Mouse (Mus musculus) midbrain, embryonic 14.5 days (tissue): ENCODE results near the gene Plcb1. TPM values are rescaled to one million over a fixed set of nuclear protein-coding genes. Genes with fewer than 3 reads are reported as not detected.
"Not testable (repeated sequence)": the region's sequence is repeated elsewhere in the genome, so short reads cannot be mapped to it uniquely, and the experiment has no call there.

ENCODE experiments used
- ATAC-seq: fragments of 200-750 bp; cut with Nextera tagmentation; 2 replicates; pipeline ENCODE4 v1.8.0; 2017; ENCODE audit warnings: moderate number of reproducible peaks, moderate library complexity; ENCODE audit not compliant: low FRiP score, low TSS enrichment
- DNase-seq: peaks from one replicate; pipeline ENCODE4 v3.0.0-alpha.2; 2015
- H3K27ac ChIP-seq: fragments of 300-500 bp; sonication (generic); replicated peaks from 2 replicates; pipeline ENCODE4 v1.5.1; 2014; ENCODE audit warnings: mild to moderate bottlenecking, low read depth, low read length, moderate library complexity
- H3K27me3 ChIP-seq: fragments of 300-500 bp; sonication (generic); 2 replicates; pipeline ENCODE4 v1.6.1; 2014; ENCODE audit warnings: low read length, control low read depth, mixed read lengths; ENCODE audit not compliant: control insufficient read depth, insufficient read depth
- H3K36me3 ChIP-seq: fragments of 300-500 bp; sonication (generic); 2 replicates; pipeline ENCODE4 v1.6.1; 2014; ENCODE audit warnings: low read length, control low read depth; ENCODE audit not compliant: control insufficient read depth, insufficient read depth
- H3K4me1 ChIP-seq: fragments of 300-500 bp; sonication (generic); 2 replicates; pipeline ENCODE4 v1.6.1; 2014; ENCODE audit warnings: mild to moderate bottlenecking, antibody characterized with exemption, low read length, control low read depth; ENCODE audit not compliant: control insufficient read depth, insufficient read depth
- H3K4me2 ChIP-seq: fragments of 300-500 bp; sonication (generic); 2 replicates; pipeline ENCODE4 v1.6.1; 2014; ENCODE audit warnings: mild to moderate bottlenecking, low read length, moderate library complexity
- H3K4me3 ChIP-seq: fragments of 300-500 bp; sonication (generic); replicated peaks from 2 replicates; pipeline ENCODE4 v1.5.1; 2014; ENCODE audit warnings: low read depth, low read length
- H3K9ac ChIP-seq: fragments of 300-500 bp; sonication (generic); replicated peaks from 2 replicates; pipeline ENCODE4 v1.6.1; 2014; ENCODE audit warnings: mild to moderate bottlenecking, low read length, moderate library complexity
- H3K9me3 ChIP-seq: fragments of 300-500 bp; sonication (generic); 2 replicates; pipeline ENCODE4 v1.6.1; 2016; ENCODE audit warnings: low read length, control low read depth, mixed read lengths; ENCODE audit not compliant: control insufficient read depth
- WGBS: fragments of 180-500 bp; shearing (Covaris S2); extraction: QIAGEN DNeasy Blood & Tissue Kit; methylation state at CpG from one replicate; pipeline ENCODE4 v1.1.7; 2014; 5-methylcytosine and 5-hydroxymethylcytosine counted together
- polyA plus RNA-seq: library from polyadenylated mRNA; unstranded; fragments of >200 nt; fragmentation: Nextera tagmentation; extraction: Ambion mirVana; gene quantifications from 2 replicates; pipeline ENCODE4 v1.2.1, GENCODE M21; 2014

Plcb1 gene
- polyA plus RNA-seq, 1 experiment from 2014 or later = 30.7 TPM

DNA sequence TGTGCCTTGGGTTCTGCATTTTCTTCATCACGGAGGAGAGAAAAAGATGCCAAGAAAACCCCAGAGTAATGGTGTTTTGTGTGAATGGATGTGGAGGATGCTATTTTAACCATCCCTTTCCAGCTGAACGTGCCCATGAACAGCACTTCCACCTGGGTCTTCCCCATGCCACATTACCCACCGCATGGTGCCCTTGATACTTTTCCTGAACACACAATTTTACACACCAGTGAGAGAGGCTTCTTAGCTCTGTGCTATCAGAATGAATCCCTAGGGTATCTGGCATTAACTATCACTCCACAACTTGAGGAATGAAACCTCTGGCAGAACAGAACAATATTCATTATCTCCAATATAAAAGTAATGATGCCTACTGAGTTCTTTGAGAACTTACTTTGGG is 199.0 kb downstream of the Plcb1 start:
- no peak overlapping the region for H3K9ac ChIP-seq
- ATAC-seq (no peak), DNase-seq (no peak)
- H3K4me2 ChIP-seq = no peak overlapping the region
- no peaks in the 10 kb centered on the region for H3K9me3 ChIP-seq
- no peaks in the 10 kb centered on the region for H3K36me3 ChIP-seq
- no peak overlapping the region for H3K27ac ChIP-seq
- WGBS = 92% methylated on average over 3 of the region's 3 CpGs
- H3K27me3 ChIP-seq = no peaks in the 10 kb centered on the region
- H3K4me3 ChIP-seq = no peak overlapping the region
- H3K4me1 ChIP-seq = no peaks in the 10 kb centered on the region

DNA sequence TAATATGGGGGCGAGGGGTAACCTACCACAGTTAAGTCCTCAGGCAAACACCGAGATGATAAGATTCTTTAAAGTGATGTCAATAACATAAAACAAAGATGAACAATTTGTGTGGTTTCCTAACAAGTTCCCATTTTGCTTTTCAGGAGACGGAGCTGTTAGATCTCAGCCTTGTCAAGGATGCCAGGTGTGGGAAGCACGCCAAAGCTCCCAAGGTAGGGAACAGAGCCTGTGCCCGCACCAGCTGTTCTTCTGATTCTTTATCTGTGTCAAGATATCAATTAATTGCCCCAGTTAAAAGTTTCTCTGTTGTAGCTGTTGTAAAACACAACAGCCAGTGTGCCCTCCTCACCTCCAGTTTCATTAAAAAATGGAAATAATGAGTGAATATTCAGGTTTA is 202.1 kb downstream of the Plcb1 start:
- WGBS = 88% methylated on average over 5 of the region's 5 CpGs
- no peaks in the 10 kb centered on the region for H3K4me1 ChIP-seq
- no peaks in the 10 kb centered on the region for H3K36me3 ChIP-seq
- no peak overlapping the region for H3K9ac ChIP-seq
- no peaks in the 10 kb centered on the region for H3K9me3 ChIP-seq
- DNase-seq = peak; percentile 15
- no peak overlapping the region for H3K4me3 ChIP-seq
- no peak overlapping the region for H3K4me2 ChIP-seq
- H3K27ac ChIP-seq = no peak overlapping the region
- no peak for ATAC-seq
- H3K27me3 ChIP-seq = no peaks in the 10 kb centered on the region

DNA sequence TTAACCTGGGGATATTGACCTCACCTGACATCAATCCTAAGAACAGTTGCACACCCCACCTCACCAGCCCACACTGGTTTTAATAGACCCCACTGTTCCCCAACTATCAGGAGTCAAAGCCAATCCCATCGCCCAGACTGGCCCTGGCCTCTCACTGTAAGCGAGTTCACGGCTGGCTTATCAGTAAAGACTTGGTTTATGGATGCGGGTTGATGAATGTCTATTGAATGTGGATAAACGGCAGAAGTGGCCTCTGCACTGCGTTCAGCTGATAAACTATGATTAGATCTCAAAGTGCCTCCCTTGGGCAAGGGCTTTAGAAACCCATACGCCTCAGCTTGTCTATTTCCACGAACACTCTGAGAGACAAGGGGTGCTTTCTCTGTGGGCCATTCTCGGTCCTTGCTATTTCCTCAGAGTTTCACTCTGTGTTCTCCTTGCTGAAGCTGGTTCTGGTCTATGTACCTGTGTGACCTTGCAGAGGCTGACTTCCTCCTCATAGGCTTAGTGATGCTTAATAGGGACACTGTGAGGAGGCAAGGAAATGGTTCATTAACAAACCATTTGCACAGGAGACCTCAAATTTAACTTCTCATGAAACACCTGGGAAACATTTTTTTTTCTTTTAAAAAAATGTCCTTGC is 203.9 kb downstream of the Plcb1 start:
- no peak for ATAC-seq
- DNase-seq = no peak

DNA sequence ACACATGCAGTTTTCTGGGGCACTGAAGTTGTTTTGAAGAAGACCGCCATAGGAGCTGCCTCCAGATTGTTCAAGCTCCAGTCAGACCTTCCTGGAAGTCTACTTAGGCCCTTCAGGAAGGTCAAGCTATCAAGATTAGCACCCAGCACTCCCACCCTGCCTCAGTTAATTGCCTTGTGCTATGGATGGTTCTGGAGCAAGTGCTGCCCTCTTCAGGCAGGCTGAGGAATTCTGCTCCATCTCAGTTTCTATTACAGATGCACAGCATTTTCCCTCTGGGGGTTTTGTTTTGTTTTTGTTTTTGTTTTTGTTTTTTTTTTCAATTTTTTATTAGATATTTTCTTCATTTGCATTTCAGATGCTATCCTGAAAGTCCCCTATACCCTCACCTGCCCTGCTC is 221.3 kb downstream of the Plcb1 start:
- Histone ChIP-seq H3K27ac (no peak overlapping the region), H3K27me3 (no peaks in the 10 kb centered on the region), H3K4me2 (no peak overlapping the region), H3K9ac (no peak overlapping the region), H3K36me3 (no peaks in the 10 kb centered on the region), H3K4me1 (no peaks in the 10 kb centered on the region), H3K4me3 (no peak overlapping the region), H3K9me3 (no peaks in the 10 kb centered on the region)
- DNase-seq = no peak
- no peak for ATAC-seq
- WGBS = 88% methylated on average over 1 of the region's 1 CpGs

More for the DNA sequence above, 203.9 kb downstream of the Plcb1 start:
- Histone ChIP-seq H3K27me3 (no peaks in the 10 kb centered on the region), H3K9ac (no peak overlapping the region), H3K4me1 (no peaks in the 10 kb centered on the region), H3K27ac (no peak overlapping the region), H3K9me3 (no peaks in the 10 kb centered on the region), H3K4me2 (no peak overlapping the region), H3K36me3 (no peaks in the 10 kb centered on the region), H3K4me3 (no peak overlapping the region)
- 75% methylated on average over 9 of the region's 9 CpGs for WGBS

DNA sequence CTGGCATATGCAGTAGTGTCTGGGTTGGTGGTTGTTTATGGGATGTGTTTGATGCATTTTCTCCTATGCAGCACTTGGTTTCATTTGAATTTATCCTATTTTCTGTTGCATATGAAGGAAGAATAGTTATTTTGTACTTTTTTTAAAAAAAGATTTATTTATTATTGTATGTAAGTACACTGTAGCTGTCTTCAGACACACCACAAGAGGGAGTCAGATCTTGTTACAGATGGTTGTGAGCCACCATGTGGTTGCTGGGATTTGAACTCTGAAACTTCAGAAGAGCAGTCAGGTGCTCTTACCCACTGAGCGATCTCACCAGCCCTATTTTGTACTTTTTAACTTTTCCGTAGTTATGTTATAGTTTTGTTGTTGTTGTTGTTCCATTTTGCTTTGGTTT is 222.0 kb downstream of the Plcb1 start:
- WGBS = 93% methylated on average over 2 of the region's 2 CpGs
- H3K27me3 ChIP-seq, H3K4me3 ChIP-seq, H3K4me2 ChIP-seq, H3K27ac ChIP-seq, DNase-seq, ATAC-seq, H3K9me3 ChIP-seq, H3K4me1 ChIP-seq, H3K9ac ChIP-seq, H3K36me3 ChIP-seq: not testable (repeated sequence)

DNA sequence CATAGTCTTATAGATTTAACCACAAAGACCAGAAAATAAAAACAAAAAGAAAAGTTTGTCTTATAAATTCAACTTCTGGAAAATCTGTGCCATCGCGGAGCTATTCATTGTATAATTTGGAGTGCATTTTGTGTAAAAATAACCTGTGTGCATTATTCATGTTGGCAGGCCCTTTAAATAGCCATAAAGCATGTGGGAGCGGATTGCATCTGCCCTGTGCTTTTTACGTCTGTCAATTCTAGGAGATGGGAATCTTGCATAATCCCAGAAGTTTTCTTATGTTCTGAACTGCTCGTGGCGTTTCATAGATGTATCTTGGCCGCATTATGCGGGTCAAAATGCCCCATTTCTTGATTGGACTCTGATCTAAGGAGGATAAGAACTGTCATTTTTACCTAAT is 224.5 kb downstream of the Plcb1 start:
- H3K27ac ChIP-seq = no peak overlapping the region
- 78% methylated on average over 8 of the region's 8 CpGs for WGBS
- H3K9me3 ChIP-seq = no peaks in the 10 kb centered on the region
- no peaks in the 10 kb centered on the region for H3K4me1 ChIP-seq
- no peak overlapping the region for H3K4me2 ChIP-seq
- no peak for DNase-seq
- no peaks in the 10 kb centered on the region for H3K36me3 ChIP-seq
- no peak for ATAC-seq
- H3K9ac ChIP-seq = no peak overlapping the region
- H3K4me3 ChIP-seq = no peak overlapping the region
- H3K27me3 ChIP-seq = no peaks in the 10 kb centered on the region

DNA sequence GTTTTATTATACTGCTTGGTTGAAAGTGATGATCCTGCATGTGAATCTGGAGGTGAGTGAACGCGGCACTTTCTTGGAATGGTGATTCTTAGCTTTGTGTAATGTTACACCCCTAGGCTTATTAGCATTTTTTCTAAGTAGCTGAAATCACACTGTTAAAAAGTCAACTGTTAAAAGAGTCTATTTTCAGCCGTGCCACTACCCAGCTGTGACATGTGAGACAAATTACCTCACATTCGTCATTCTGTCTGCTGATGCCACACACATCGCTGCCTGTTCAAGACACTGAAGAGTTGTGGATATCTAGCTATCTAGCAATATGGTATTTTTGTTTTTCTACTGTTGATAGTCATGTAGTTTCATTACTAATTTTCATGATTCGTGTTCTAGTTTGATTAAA is 229.6 kb downstream of the Plcb1 start:
- Histone ChIP-seq H3K4me2 (no peak overlapping the region), H3K4me1 (no peaks in the 10 kb centered on the region), H3K4me3 (no peak overlapping the region), H3K9me3 (no peaks in the 10 kb centered on the region), H3K27me3 (no peaks in the 10 kb centered on the region), H3K36me3 (no peaks in the 10 kb centered on the region), H3K9ac (no peak overlapping the region), H3K27ac (no peak overlapping the region)
- DNase-seq (no peak), ATAC-seq (no peak)
- WGBS = 78% methylated on average over 6 of the region's 6 CpGs

DNA sequence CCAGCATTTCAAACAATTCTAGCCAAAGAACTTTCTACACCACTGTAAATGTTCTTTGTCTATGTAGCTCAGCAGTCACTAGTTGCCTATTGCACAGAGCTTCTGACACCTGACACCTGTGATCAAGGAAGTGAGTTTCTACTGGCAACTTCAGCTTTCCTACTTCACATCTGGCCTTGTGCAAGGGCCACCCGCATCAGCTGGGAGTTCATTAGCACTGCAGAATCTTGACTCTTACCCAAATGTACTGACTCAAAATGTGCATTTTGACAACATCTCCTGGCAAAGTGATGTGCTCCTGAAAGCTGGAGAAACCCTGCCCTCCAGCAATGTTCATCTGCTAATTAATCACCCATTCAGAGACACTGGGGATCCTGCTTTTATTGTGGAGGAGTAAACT is 232.4 kb downstream of the Plcb1 start:
- H3K9me3 ChIP-seq = no peaks in the 10 kb centered on the region
- no peak overlapping the region for H3K27ac ChIP-seq
- WGBS = 84% methylated on average over 1 of the region's 1 CpGs
- no peaks in the 10 kb centered on the region for H3K4me1 ChIP-seq
- no peak overlapping the region for H3K4me3 ChIP-seq
- no peak overlapping the region for H3K9ac ChIP-seq
- ATAC-seq = no peak
- DNase-seq = no peak
- H3K27me3 ChIP-seq = no peaks in the 10 kb centered on the region
- H3K36me3 ChIP-seq = no peaks in the 10 kb centered on the region
- no peak overlapping the region for H3K4me2 ChIP-seq

DNA sequence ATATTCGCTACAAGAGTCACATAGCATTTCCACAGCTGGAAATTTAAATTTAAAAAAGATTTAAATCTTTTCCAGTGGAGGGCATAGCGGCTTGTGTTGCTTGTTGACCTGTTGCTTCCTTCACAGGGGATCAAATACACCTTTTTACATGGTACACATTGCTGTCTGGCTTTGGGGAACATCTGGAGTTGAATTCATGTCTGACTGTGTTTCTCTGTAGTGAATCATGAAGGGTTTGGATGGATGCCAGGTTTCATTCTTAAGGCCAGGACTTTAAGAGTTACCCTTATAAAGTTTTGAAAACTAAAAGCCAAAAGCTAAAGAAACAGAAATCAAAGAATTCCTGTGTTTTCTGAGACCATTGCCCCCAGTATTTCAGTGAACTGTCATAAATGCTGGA is 232.8 kb downstream of the Plcb1 start:
- no peaks in the 10 kb centered on the region for H3K4me1 ChIP-seq
- no peaks in the 10 kb centered on the region for H3K9me3 ChIP-seq
- H3K27ac ChIP-seq = no peak overlapping the region
- H3K4me3 ChIP-seq = no peak overlapping the region
- no peak overlapping the region for H3K9ac ChIP-seq
- WGBS = 84% methylated on average over 2 of the region's 2 CpGs
- no peaks in the 10 kb centered on the region for H3K36me3 ChIP-seq
- H3K4me2 ChIP-seq = no peak overlapping the region
- no peaks in the 10 kb centered on the region for H3K27me3 ChIP-seq
- ATAC-seq (no peak), DNase-seq (no peak)
